Mouse (Mus musculus) heart, adult 11 months (tissue): ENCODE measurements around the gene Rsad1.

Experiments used
- DNase-seq: peaks from one replicate; pipeline ENCODE4 v3.0.0; 2022

Gene Rsad1

GRCm38 (mm10) chr11:94548888-94549690 lies at the start of gene Rsad1:
Gene Rsad1, minus strand, starts transcription at chr11:94549255.
- peak; percentile 100 for DNase-seq

- no peak for DNase-seq
These were observed 49.5 kb upstream of the Rsad1 start for GRCm38 (mm10) chr11:94598437-94599120.

GRCm38 (mm10) chr11:94597319-94597718 lies 48.3 kb upstream of the Rsad1 start:
- peak; percentile 96 for DNase-seq

GRCm38 (mm10) chr11:94596311-94596852 lies 47.3 kb upstream of the Rsad1 start:
- DNase-seq: no peak

GRCm38 (mm10) chr11:94587511-94587910 lies 38.5 kb upstream of the Rsad1 start:
- DNase-seq: no peak

DNA sequence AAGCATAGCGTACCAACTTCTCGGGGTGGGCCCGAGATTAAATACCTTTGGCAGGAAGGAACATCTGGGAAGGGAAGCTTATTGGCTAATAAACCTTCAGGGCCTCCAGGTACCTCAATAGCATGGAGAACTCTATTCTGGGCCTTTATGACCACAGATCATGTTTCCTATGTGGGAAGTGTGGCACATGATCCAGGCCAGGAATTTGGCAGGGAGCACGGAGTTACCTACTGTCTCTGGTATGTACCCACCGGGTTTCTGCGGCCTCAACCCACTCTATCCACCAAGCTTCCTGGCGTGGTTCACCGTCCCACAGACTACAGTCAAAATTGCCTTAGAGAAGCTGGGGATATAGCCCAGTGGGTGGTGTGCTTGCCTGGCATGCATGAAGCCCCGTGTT lies 36.0 kb upstream of the Rsad1 start:
- DNase-seq: no peak

DNA sequence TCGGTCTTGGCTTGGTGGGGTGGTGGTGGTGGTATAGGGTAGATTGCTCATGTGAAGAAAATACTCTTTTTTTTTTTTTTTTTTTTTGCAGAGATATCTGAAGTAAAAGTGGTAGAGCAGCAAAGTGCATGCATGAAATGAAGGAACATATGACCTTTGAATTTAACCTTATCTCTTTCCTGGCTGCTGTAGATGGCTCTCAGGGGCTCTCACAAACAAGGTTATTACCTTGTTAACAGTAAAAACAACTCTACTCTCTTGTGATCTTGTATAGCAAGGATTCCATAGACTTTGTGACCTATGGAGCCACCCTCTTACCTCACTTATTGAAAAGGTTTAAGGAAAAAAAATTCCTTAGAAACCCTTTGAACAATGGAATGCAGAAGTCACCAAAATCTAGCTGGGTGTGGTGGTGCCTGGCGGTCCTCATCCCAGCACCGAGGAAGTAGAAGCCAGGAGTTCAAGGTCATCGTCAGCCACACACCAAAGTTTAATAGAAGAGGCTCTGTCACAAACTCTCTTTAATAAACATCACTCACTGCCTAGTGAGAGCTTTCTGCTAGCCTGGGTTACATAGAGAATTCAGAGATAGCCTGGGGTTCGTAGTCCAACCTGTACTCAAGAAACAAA lies 31.2 kb upstream of the Rsad1 start:
- no peak for DNase-seq

DNA sequence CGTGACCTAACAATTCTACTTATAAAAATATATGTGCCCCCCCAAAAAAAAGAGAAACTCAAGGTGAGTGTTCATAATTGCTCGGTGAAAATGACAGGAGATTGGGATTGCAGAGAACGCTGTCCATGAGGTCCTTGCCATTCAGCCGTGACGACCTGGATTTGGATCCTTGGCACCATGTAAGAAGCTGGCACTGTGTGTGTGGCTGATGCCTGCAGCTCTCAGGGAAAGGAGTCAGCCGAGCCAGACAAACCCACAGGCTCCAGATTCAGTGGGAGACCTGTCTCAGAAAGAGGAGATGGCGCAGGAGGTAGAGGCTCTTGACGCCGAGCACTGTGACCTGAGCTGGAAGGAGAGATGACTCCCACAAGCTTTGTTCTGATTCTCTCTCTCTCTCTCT lies 27.3 kb upstream of the Rsad1 start:
- no peak for DNase-seq

GRCm38 (mm10) chr11:94575036-94575435 lies 26.0 kb upstream of the Rsad1 start:
- no peak for DNase-seq

DNA sequence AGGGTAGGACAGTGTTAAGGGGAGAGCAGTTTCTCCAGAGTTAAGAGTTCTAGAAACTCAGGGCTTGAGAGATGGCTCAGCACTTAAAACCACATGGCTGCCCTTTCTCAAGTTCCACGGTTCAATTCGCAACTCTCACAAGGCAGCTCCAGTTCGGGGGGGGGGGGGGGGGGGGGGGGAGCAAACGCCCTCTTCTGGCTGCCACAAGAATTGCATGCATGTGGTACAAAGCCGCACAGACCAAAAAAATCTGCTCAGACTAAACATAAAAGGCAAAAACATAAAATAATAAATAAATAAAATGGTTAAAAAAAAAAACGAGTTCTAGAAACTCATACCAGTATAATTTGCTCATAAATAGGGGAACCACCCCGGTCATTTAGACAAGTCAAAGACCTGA lies 25.5 kb upstream of the Rsad1 start:
- DNase-seq: no peak

- no peak for DNase-seq
These were observed 22.8 kb upstream of the Rsad1 start for GRCm38 (mm10) chr11:94571850-94572249.

GRCm38 (mm10) chr11:94570612-94571011 lies 21.6 kb upstream of the Rsad1 start:
- DNase-seq: peak; percentile 96

GRCm38 (mm10) chr11:94567326-94567725 lies 18.3 kb upstream of the Rsad1 start:
- DNase-seq: no peak

GRCm38 (mm10) chr11:94566534-94566933 lies 17.5 kb upstream of the Rsad1 start:
- DNase-seq: no peak

GRCm38 (mm10) chr11:94565151-94565479 lies 16.1 kb upstream of the Rsad1 start:
- DNase-seq: peak; percentile 87

DNA sequence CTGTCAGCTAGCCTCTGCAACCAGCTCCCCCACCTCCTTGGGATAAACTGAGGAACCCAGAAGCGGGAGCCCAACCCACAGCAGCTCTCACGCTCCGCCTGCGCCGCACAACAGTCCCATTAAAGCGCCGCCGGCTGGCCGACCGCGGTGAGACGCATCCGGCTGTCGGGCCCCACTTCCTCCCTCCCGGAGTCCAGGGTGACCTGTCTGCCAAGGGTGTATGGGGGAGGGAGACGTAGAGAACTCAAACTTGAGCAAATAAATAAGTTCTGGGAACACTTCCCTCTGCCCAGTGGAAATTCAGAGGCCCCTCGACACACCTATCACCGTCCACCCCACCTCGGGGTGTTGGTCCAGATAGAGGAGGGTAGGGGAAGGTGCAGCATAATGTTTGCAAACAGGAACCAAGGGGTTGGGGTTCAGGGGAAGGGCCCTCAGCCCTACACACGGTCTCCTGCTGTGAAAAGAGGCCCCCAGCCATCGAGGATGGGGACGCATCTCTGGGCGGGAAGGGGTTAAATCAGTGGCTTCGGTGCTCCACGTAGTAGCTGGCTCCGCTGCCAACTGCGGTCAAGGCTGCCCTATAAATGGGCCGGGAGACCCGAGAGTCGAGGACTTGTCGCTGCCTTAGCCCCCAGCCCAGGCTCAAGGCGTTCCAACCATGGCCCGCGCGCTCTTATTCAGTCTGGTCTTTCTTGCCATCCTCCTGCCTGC lies 15.5 kb upstream of the Rsad1 start, which contains the start of gene Chad:
TSS of gene Chad (plus strand) at position 611 of the 714 bp plus-strand sequence.
- DNase-seq: peak; percentile 94

DNA sequence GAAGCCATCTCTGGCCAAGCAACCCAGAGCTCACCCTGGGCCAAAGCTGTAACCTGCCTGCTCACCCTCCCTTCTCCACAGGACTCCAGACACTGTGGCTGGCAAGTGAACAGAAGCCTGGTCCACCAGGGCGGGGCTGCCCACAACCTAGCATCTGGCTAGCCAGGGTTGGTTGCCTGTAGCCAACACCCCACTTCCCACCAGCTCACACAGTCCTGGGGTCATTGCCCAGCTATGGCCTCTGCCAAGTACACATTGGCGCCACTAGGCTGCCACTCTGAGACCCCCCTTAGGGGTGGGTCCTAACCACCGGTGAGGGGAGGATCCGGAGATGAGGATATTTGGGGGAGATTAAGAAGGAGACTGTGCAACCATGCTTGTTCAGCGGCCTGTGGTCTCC lies 14.8 kb upstream of the Rsad1 start:
- DNase-seq: peak; percentile 91

- peak; percentile 51 for DNase-seq
These were observed 14.3 kb upstream of the Rsad1 start for GRCm38 (mm10) chr11:94563383-94563782.

DNA sequence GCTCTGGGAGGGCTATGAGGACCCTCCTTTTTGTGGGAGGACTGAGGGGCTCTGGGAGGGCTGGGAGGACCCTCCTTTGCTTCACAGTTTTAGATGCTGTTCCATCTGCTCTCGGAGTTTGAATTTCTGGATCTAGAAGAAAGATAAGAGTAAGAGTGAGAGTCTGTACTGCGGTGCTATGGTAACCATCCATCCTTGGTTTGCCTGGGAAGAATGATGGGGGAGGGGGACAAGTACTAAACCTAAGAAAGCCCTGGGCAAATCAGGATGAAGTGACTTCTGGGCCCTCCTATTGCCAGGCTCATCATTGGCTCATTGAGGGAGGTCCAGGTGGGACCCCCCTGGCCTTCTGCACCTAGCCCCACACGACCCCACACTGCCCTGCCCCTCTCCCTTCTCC lies 9.2 kb upstream of the Rsad1 start:
- DNase-seq: no peak

GRCm38 (mm10) chr11:94550442-94550744 lies 1.3 kb upstream of the Rsad1 start:
- DNase-seq: no peak

DNA sequence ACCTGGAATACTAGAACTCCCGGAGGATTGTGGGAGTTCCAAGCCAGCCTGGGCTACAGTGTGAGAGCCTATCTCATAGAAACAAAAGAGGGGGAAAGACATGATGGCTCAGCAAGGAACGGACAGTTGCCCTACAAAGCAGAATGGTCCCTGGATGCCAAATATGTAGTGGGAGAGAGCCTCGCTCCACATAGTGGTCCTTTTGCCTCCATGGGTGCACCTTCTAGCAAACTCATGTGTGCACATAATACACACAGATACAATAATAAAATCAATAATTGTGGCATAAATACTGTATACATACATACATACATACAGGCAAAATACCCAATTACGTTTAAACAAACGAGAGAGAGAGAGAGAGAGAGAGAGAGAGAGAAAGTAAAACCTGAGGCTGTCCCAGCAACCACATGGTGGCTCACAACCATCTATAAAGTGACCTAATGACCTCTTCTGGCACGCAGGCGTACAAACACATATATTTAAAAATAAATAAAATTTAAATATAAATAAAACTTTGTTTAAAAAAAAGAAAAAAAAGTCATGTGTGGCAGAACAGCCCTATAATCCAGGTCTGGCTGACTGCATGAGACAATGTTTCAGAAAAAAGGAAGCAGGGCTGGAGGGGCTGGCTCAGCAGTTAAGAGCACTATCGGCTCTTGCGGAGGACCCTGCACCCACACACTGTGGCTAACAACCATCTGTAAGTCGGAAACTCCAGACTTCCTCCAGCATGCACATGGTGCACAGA lies 811 bp upstream of the Rsad1 start:
- peak; percentile 87 for DNase-seq

- DNase-seq: peak; percentile 98
These were observed 842 bp downstream of the Rsad1 start for GRCm38 (mm10) chr11:94548041-94548784.
